Mouse (Mus musculus): ENCODE measurements around the gene Slx1b. TPM values are rescaled to one million over a fixed set of nuclear protein-coding genes. Genes with fewer than 3 reads are reported as not detected.
"Not testable (repeated sequence)": the region's sequence is repeated elsewhere in the genome, so short reads cannot be mapped to it uniquely, and the experiment has no call there.

The Slx1b gene
- polyA plus RNA-seq, 1 experiment from 2014 or later, result 10.4 TPM

GRCm38 (mm10) chr7:126689021-126689420, 6.6 kb downstream of the Slx1b start:
- Histone ChIP-seq H3K27me3 (replicated peaks; ENCODE audit: insufficient read depth, low read length) (no peaks in the 10 kb centered on the region), H3K27ac (ENCODE audit: low read length) (no peak overlapping the region), H3K36me3 (ENCODE audit: insufficient read depth, low read length) (0 out of 2 replicates have a peak, but pooled peaks cover 6% of the 10 kb centered on the region), H3K9ac (replicated peaks; ENCODE audit: low read depth) (no peak overlapping the region), H3K9me3 (ENCODE audit: low read length) (no peaks in the 10 kb centered on the region), H3K4me3 (ENCODE audit: low read depth, low read length) (no peak overlapping the region), H3K4me2 (replicated peaks; ENCODE audit: low read depth, low read length) (no peak overlapping the region), H3K4me1 (ENCODE audit: insufficient read depth, low read depth, low read length) (no peaks in the 10 kb centered on the region)
- 72% methylated on average over 3 of the region's 3 CpGs for WGBS
- ATAC-seq (no peak), DNase-seq (ENCODE audit: low spot score) (no peak)
- TF ChIP-seq EP300 (IDR thresholded peaks at IDR 0.05), result no peak
- no peak for TF ChIP-seq CTCF (IDR thresholded peaks at IDR 0.05)

GRCm38 (mm10) chr7:126688156-126688555, 7.4 kb downstream of the Slx1b start:
- H3K27ac ChIP-seq (ENCODE audit: low read length); H3K4me2 ChIP-seq (replicated peaks; ENCODE audit: low read depth, low read length); DNase-seq (ENCODE audit: low spot score); H3K27me3 ChIP-seq (replicated peaks; ENCODE audit: insufficient read depth, low read length); H3K9me3 ChIP-seq (ENCODE audit: low read length); H3K4me1 ChIP-seq (ENCODE audit: insufficient read depth, low read depth, low read length); H3K9ac ChIP-seq (replicated peaks; ENCODE audit: low read depth); ATAC-seq; H3K4me3 ChIP-seq (ENCODE audit: low read depth, low read length); H3K36me3 ChIP-seq (ENCODE audit: insufficient read depth, low read length): not testable (repeated sequence)
- 80% methylated on average over 1 of the region's 4 CpGs for WGBS

GRCm38 (mm10) chr7:126681221-126681620, 14.4 kb downstream of the Slx1b start:
- Histone ChIP-seq H3K4me1 (ENCODE audit: insufficient read depth, low read depth, low read length) (peaks cover 8% of the 10 kb centered on the region; the same call in 1 of the 2 replicates), H3K9ac (replicated peaks; ENCODE audit: low read depth) (no peak overlapping the region), H3K4me3 (ENCODE audit: low read depth, low read length) (no peak overlapping the region), H3K9me3 (ENCODE audit: low read length) (no peaks in the 10 kb centered on the region), H3K27me3 (replicated peaks; ENCODE audit: insufficient read depth, low read length) (no peaks in the 10 kb centered on the region), H3K36me3 (ENCODE audit: insufficient read depth, low read length) (no peaks in the 10 kb centered on the region), H3K4me2 (replicated peaks; ENCODE audit: low read depth, low read length) (no peak overlapping the region), H3K27ac (ENCODE audit: low read length) (no peak overlapping the region)
- no peak for ATAC-seq
- peak; percentile 36 for DNase-seq (ENCODE audit: low spot score)
- no peak for TF ChIP-seq EP300 (IDR thresholded peaks at IDR 0.05)
- no peak for TF ChIP-seq CTCF (IDR thresholded peaks at IDR 0.05)
- 75% methylated on average over 5 of the region's 5 CpGs for WGBS

GRCm38 (mm10) chr7:126679683-126680082, 15.9 kb downstream of the Slx1b start:
- no peak for ATAC-seq
- peak; percentile 40 for DNase-seq (ENCODE audit: low spot score)
- Histone ChIP-seq H3K4me1 (ENCODE audit: insufficient read depth, low read depth, low read length) (peaks cover 20% of the 10 kb centered on the region; the same call in 1 of the 2 replicates), H3K4me2 (replicated peaks; ENCODE audit: low read depth, low read length) (no peak overlapping the region), H3K36me3 (ENCODE audit: insufficient read depth, low read length) (no peaks in the 10 kb centered on the region), H3K27ac (ENCODE audit: low read length) (no peak overlapping the region), H3K9me3 (ENCODE audit: low read length) (no peaks in the 10 kb centered on the region), H3K4me3 (ENCODE audit: low read depth, low read length) (no peak overlapping the region), H3K9ac (replicated peaks; ENCODE audit: low read depth) (no peak overlapping the region), H3K27me3 (replicated peaks; ENCODE audit: insufficient read depth, low read length) (no peaks in the 10 kb centered on the region)
- TF ChIP-seq EP300 (IDR thresholded peaks at IDR 0.05) (no peak), CTCF (IDR thresholded peaks at IDR 0.05) (no peak)
- WGBS, result 83% methylated on average over 5 of the region's 5 CpGs

- Histone ChIP-seq H3K9ac (replicated peaks; ENCODE audit: low read depth) (no peak overlapping the region), H3K9me3 (ENCODE audit: low read length) (no peaks in the 10 kb centered on the region), H3K27ac (ENCODE audit: low read length) (no peak overlapping the region), H3K27me3 (replicated peaks; ENCODE audit: insufficient read depth, low read length) (no peaks in the 10 kb centered on the region), H3K4me1 (ENCODE audit: insufficient read depth, low read depth, low read length) (peaks cover 20% of the 10 kb centered on the region; the same call in 1 of the 2 replicates), H3K4me3 (ENCODE audit: low read depth, low read length) (no peak overlapping the region), H3K4me2 (replicated peaks; ENCODE audit: low read depth, low read length) (no peak overlapping the region), H3K36me3 (ENCODE audit: insufficient read depth, low read length) (no peaks in the 10 kb centered on the region)
- DNase-seq (ENCODE audit: low spot score), result no peak
- no peak for TF ChIP-seq EP300 (IDR thresholded peaks at IDR 0.05)
- TF ChIP-seq CTCF (IDR thresholded peaks at IDR 0.05), result no peak
- no peak for ATAC-seq
- WGBS, result 54% methylated on average over 8 of the region's 8 CpGs
These were observed 16.8 kb downstream of the Slx1b start for GRCm38 (mm10) chr7:126678545-126679341.

- Histone ChIP-seq H3K4me2 (replicated peaks; ENCODE audit: low read depth, low read length) (peak overlapping the region; percentile 36; the same call in 1 of the 2 replicates), H3K27ac (ENCODE audit: low read length) (peak overlapping the region; percentile 84), H3K4me1 (ENCODE audit: insufficient read depth, low read depth, low read length) (peaks cover 20% of the 10 kb centered on the region; the same call in 1 of the 2 replicates), H3K9ac (replicated peaks; ENCODE audit: low read depth) (0 out of 2 replicates have a peak overlapping the region, but pooled peaks have one; percentile 5), H3K4me3 (ENCODE audit: low read depth, low read length) (no peak overlapping the region), H3K36me3 (ENCODE audit: insufficient read depth, low read length) (peaks cover 5% of the 10 kb centered on the region; the same call in 1 of the 2 replicates), H3K27me3 (replicated peaks; ENCODE audit: insufficient read depth, low read length) (no peaks in the 10 kb centered on the region), H3K9me3 (ENCODE audit: low read length) (no peaks in the 10 kb centered on the region)
- 46% methylated on average over 4 of the region's 4 CpGs for WGBS
- ATAC-seq, result peak; percentile 21
- TF ChIP-seq EP300 (IDR thresholded peaks at IDR 0.05) (no peak), CTCF (IDR thresholded peaks at IDR 0.05) (no peak)
- DNase-seq (ENCODE audit: low spot score), result no peak
These were observed 18.9 kb downstream of the Slx1b start for GRCm38 (mm10) chr7:126676631-126677220.
